Mouse (Mus musculus): ENCODE results near the gene Hmgn2. TPM values are rescaled to one million over a fixed set of nuclear protein-coding genes. Genes with fewer than 3 reads are reported as not detected.

Hmgn2 gene
- polyA plus RNA-seq, 1 experiment = 528 TPM

GRCm38 (mm10) chr4:133970876-133971275, 2.4 kb upstream of the Hmgn2 start:
- TF ChIP-seq POLR2A (IDR thresholded peaks at IDR 0.05; ENCODE audit: borderline replicate concordance, extremely low read depth, insufficient read depth, insufficient read length, poor library complexity, severe bottlenecking) (no peak), CTCF (IDR thresholded peaks at IDR 0.05; ENCODE audit: borderline replicate concordance, extremely low read depth, insufficient read depth, insufficient read length) (no peak)
- peak; percentile 77 for DNase-seq (ENCODE audit: low read depth)

GRCm38 (mm10) chr4:133970196-133970595, 1.7 kb upstream of the Hmgn2 start:
- no peak for TF ChIP-seq POLR2A (IDR thresholded peaks at IDR 0.05; ENCODE audit: borderline replicate concordance, extremely low read depth, insufficient read depth, insufficient read length, poor library complexity, severe bottlenecking)
- TF ChIP-seq CTCF (IDR thresholded peaks at IDR 0.05; ENCODE audit: borderline replicate concordance, extremely low read depth, insufficient read depth, insufficient read length) = peak; percentile 15; the same call in 1 of the 2 replicates

GRCm38 (mm10) chr4:133969114-133969770, 792 bp upstream of the Hmgn2 start:
- TF ChIP-seq POLR2A (IDR thresholded peaks at IDR 0.05; ENCODE audit: borderline replicate concordance, extremely low read depth, insufficient read depth, insufficient read length, poor library complexity, severe bottlenecking) (no peak), CTCF (IDR thresholded peaks at IDR 0.05; ENCODE audit: borderline replicate concordance, extremely low read depth, insufficient read depth, insufficient read length) (no peak)
- DNase-seq (ENCODE audit: low read depth) = peak; percentile 89

More at GRCm38 (mm10) chr4:133970196-133970595, 1.7 kb upstream of the Hmgn2 start:
- DNase-seq (ENCODE audit: low read depth) = peak; percentile 95

GRCm38 (mm10) chr4:133967866-133968149, 642 bp downstream of the Hmgn2 start:
- 0 out of 2 replicates have a peak, but pooled peaks have one; percentile 48 for TF ChIP-seq POLR2A (IDR thresholded peaks at IDR 0.05; ENCODE audit: borderline replicate concordance, extremely low read depth, insufficient read depth, insufficient read length, poor library complexity, severe bottlenecking)
- no peak for TF ChIP-seq CTCF (IDR thresholded peaks at IDR 0.05; ENCODE audit: borderline replicate concordance, extremely low read depth, insufficient read depth, insufficient read length)

GRCm38 (mm10) chr4:133967138-133967865, 1.1 kb downstream of the Hmgn2 start:
- peak; percentile 29; the same call in 1 of the 2 replicates for TF ChIP-seq POLR2A (IDR thresholded peaks at IDR 0.05; ENCODE audit: borderline replicate concordance, extremely low read depth, insufficient read depth, insufficient read length, poor library complexity, severe bottlenecking)
- no peak for TF ChIP-seq CTCF (IDR thresholded peaks at IDR 0.05; ENCODE audit: borderline replicate concordance, extremely low read depth, insufficient read depth, insufficient read length)
- DNase-seq (ENCODE audit: low read depth) = peak; percentile 98

More at GRCm38 (mm10) chr4:133967866-133968149, 642 bp downstream of the Hmgn2 start:
- DNase-seq (ENCODE audit: low read depth) = peak; percentile 99

GRCm38 (mm10) chr4:133966271-133966940, 2.0 kb downstream of the Hmgn2 start:
- DNase-seq (ENCODE audit: low read depth) = no peak
- TF ChIP-seq POLR2A (IDR thresholded peaks at IDR 0.05; ENCODE audit: borderline replicate concordance, extremely low read depth, insufficient read depth, insufficient read length, poor library complexity, severe bottlenecking) = no peak
- no peak for TF ChIP-seq CTCF (IDR thresholded peaks at IDR 0.05; ENCODE audit: borderline replicate concordance, extremely low read depth, insufficient read depth, insufficient read length)

- no peak for DNase-seq (ENCODE audit: low read depth)
- TF ChIP-seq POLR2A (IDR thresholded peaks at IDR 0.05; ENCODE audit: borderline replicate concordance, extremely low read depth, insufficient read depth, insufficient read length, poor library complexity, severe bottlenecking) = no peak
- TF ChIP-seq CTCF (IDR thresholded peaks at IDR 0.05; ENCODE audit: borderline replicate concordance, extremely low read depth, insufficient read depth, insufficient read length) = no peak
Measured at GRCm38 (mm10) chr4:133962566-133962965, 5.9 kb downstream of the Hmgn2 start.

GRCm38 (mm10) chr4:133958884-133959283, 9.6 kb downstream of the Hmgn2 start:
- DNase-seq (ENCODE audit: low read depth) = no peak
- TF ChIP-seq CTCF (IDR thresholded peaks at IDR 0.05; ENCODE audit: borderline replicate concordance, extremely low read depth, insufficient read depth, insufficient read length) (no peak), POLR2A (IDR thresholded peaks at IDR 0.05; ENCODE audit: borderline replicate concordance, extremely low read depth, insufficient read depth, insufficient read length, poor library complexity, severe bottlenecking) (no peak)

- TF ChIP-seq CTCF (IDR thresholded peaks at IDR 0.05; ENCODE audit: borderline replicate concordance, extremely low read depth, insufficient read depth, insufficient read length) = no peak
- TF ChIP-seq POLR2A (IDR thresholded peaks at IDR 0.05; ENCODE audit: borderline replicate concordance, extremely low read depth, insufficient read depth, insufficient read length, poor library complexity, severe bottlenecking) = no peak
- DNase-seq (ENCODE audit: low read depth) = no peak
Measured at GRCm38 (mm10) chr4:133956358-133956757, 12.1 kb downstream of the Hmgn2 start.

- DNase-seq (ENCODE audit: low read depth) = no peak
- TF ChIP-seq POLR2A (IDR thresholded peaks at IDR 0.05; ENCODE audit: borderline replicate concordance, extremely low read depth, insufficient read depth, insufficient read length, poor library complexity, severe bottlenecking) (no peak), CTCF (IDR thresholded peaks at IDR 0.05; ENCODE audit: borderline replicate concordance, extremely low read depth, insufficient read depth, insufficient read length) (no peak)
Measured at GRCm38 (mm10) chr4:133946736-133947135, 21.7 kb downstream of the Hmgn2 start.

- TF ChIP-seq POLR2A (IDR thresholded peaks at IDR 0.05; ENCODE audit: borderline replicate concordance, extremely low read depth, insufficient read depth, insufficient read length, poor library complexity, severe bottlenecking) (no peak), CTCF (IDR thresholded peaks at IDR 0.05; ENCODE audit: borderline replicate concordance, extremely low read depth, insufficient read depth, insufficient read length) (no peak)
- no peak for DNase-seq (ENCODE audit: low read depth)
Measured at GRCm38 (mm10) chr4:133943791-133944190, 24.7 kb downstream of the Hmgn2 start.
